Mouse (Mus musculus) cerebellum, adult 2 months (tissue): ENCODE results near the gene Gm10073. TPM values are rescaled to one million over a fixed set of nuclear protein-coding genes. Genes with fewer than 3 reads are reported as not detected.

Experiments used
- DNase-seq, 2 experiments: peaks; one replicate each; pipeline ENCODE4 v3.0.0; 2021
- H3K27ac ChIP-seq: fragments of 200-500 bp; 2 replicates; pipeline ENCODE4 v1.5.1; 2012; ENCODE audit warnings: low read length, control low read depth, inconsistent platforms; ENCODE audit not compliant: insufficient read depth
- H3K27me3 ChIP-seq: fragments of 200-500 bp; 2 replicates; pipeline ENCODE4 v1.6.1; 2012; ENCODE audit warnings: inconsistent platforms, mild to moderate bottlenecking, low read length, moderate library complexity; ENCODE audit not compliant: control insufficient read depth, insufficient read depth
- H3K4me1 ChIP-seq: fragments of 200-500 bp; 2 replicates; pipeline ENCODE4 v1.6.1; 2011; ENCODE audit warnings: low read length; ENCODE audit not compliant: control insufficient read depth, insufficient read depth
- H3K4me3 ChIP-seq: fragments of 200-500 bp; replicated peaks from 2 replicates; pipeline ENCODE3; 2011; ENCODE audit warnings: mild to moderate bottlenecking, low read depth, low read length, control low read depth; ENCODE audit not compliant: insufficient read depth
- CTCF ChIP-seq: fragments of 200-500 bp; IDR thresholded peaks from 2 replicates; pipeline ENCODE4 v1.5.1; 2011; ENCODE audit warnings: low read depth, mild to moderate bottlenecking, control low read depth, low read length, moderate library complexity, borderline replicate concordance; ENCODE audit not compliant: insufficient read depth
- POLR2A ChIP-seq: fragments of 200-500 bp; IDR thresholded peaks from 2 replicates; pipeline ENCODE4 v1.6.1; 2011; ENCODE audit warnings: low read length, control low read depth, borderline replicate concordance; ENCODE audit not compliant: insufficient read depth
- WGBS: fragments of 180-500 bp; shearing (Covaris S2); methylation state at CpG from one replicate; pipeline ENCODE4 v1.1.7; 2018; 5-methylcytosine and 5-hydroxymethylcytosine counted together
- polyA plus RNA-seq: library from polyadenylated mRNA; depleted of rRNA; stranded (reverse); fragments of >200 nt; gene quantifications from 2 replicates; pipeline ENCODE4 v1.2.3, GENCODE M21; 2012

Gm10073 gene
- polyA plus RNA-seq, 1 experiment: 40.9 TPM

- Histone ChIP-seq H3K4me1 (no peaks in the 10 kb centered on the region), H3K27me3 (no peaks in the 10 kb centered on the region), H3K4me3 (no peak overlapping the region), H3K27ac (no peak overlapping the region)
- no peak for TF ChIP-seq POLR2A
- TF ChIP-seq CTCF: no peak
- DNase-seq: no peak
- 74% methylated on average over 3 of the region's 3 CpGs for WGBS
These were observed 19.2 kb upstream of the Gm10073 start for GRCm38 (mm10) chr8:106592458-106592857.

GRCm38 (mm10) chr8:106588443-106589431, 15.5 kb upstream of the Gm10073 start:
- TF ChIP-seq POLR2A: no peak
- no peak for TF ChIP-seq CTCF
- no peak overlapping the region for H3K4me3 ChIP-seq
- no peak overlapping the region for H3K27ac ChIP-seq
- H3K4me1 ChIP-seq: no peaks in the 10 kb centered on the region
- 86% methylated on average over 3 of the region's 3 CpGs for WGBS
- H3K27me3 ChIP-seq: no peaks in the 10 kb centered on the region
- DNase-seq: no peak

GRCm38 (mm10) chr8:106586896-106587295, 13.6 kb upstream of the Gm10073 start:
- no peaks in the 10 kb centered on the region for H3K4me1 ChIP-seq
- DNase-seq: no peak
- WGBS: 33% methylated on average over 8 of the region's 8 CpGs
- H3K27me3 ChIP-seq: no peaks in the 10 kb centered on the region
- H3K4me3 ChIP-seq: no peak overlapping the region
- no peak for TF ChIP-seq CTCF
- TF ChIP-seq POLR2A: no peak
- no peak overlapping the region for H3K27ac ChIP-seq

- Histone ChIP-seq H3K4me1 (no peaks in the 10 kb centered on the region), H3K27me3 (no peaks in the 10 kb centered on the region), H3K27ac (no peak overlapping the region), H3K4me3 (no peak overlapping the region)
- whole genome bisulfite sequencing: 95% methylated on average over 3 of the region's 3 CpGs
- DNase-seq: no peak
- no peak for TF ChIP-seq POLR2A
- no peak for TF ChIP-seq CTCF
These were observed 12.4 kb upstream of the Gm10073 start for GRCm38 (mm10) chr8:106585671-106586037.

GRCm38 (mm10) chr8:106584942-106585670, 11.8 kb upstream of the Gm10073 start:
- WGBS: 82% methylated on average over 11 of the region's 11 CpGs
- H3K4me3 ChIP-seq: no peak overlapping the region
- no peaks in the 10 kb centered on the region for H3K27me3 ChIP-seq
- no peaks in the 10 kb centered on the region for H3K4me1 ChIP-seq
- DNase-seq: no peak
- no peak overlapping the region for H3K27ac ChIP-seq
- TF ChIP-seq POLR2A: no peak
- no peak for TF ChIP-seq CTCF

- no peak overlapping the region for H3K27ac ChIP-seq
- WGBS: 66% methylated on average over 6 of the region's 6 CpGs
- no peak overlapping the region for H3K4me3 ChIP-seq
- no peaks in the 10 kb centered on the region; the same call in 1 of the 2 replicates for H3K4me1 ChIP-seq
- no peak for TF ChIP-seq CTCF
- no peak for TF ChIP-seq POLR2A
- DNase-seq: no peak
- H3K27me3 ChIP-seq: no peaks in the 10 kb centered on the region
These were observed 8.3 kb upstream of the Gm10073 start for GRCm38 (mm10) chr8:106581344-106582088.

GRCm38 (mm10) chr8:106579510-106579909, 6.2 kb upstream of the Gm10073 start:
- Histone ChIP-seq H3K27ac (no peak overlapping the region), H3K4me3 (no peak overlapping the region), H3K27me3 (no peaks in the 10 kb centered on the region), H3K4me1 (no peaks in the 10 kb centered on the region; the same call in 1 of the 2 replicates)
- 79% methylated on average over 2 of the region's 2 CpGs for WGBS
- no peak for DNase-seq
- TF ChIP-seq CTCF (no peak), POLR2A (no peak)
